Mouse (Mus musculus) MEL-GATA-1-ER (cell line): ENCODE measurements at regions not wholly inside any gene's neighbourhood (a gene's known extent, or its start where the extent isn't known, plus 50 kb on each side); places are given as distances from the start of the nearest gene placed in this dataset.

ENCODE experiments used
- DNase-seq: peaks from one replicate; pipeline ENCODE4 v3.0.0-alpha.2; 2012; ENCODE audit warnings: low read depth; ENCODE audit errors: extremely low read depth

- DNase-seq: no peak
Measured at GRCm38 (mm10) chr8:35934115-35934607, 168.6 kb downstream of the Gm19410 start.

- no peak for DNase-seq
Measured at GRCm38 (mm10) chr8:35935034-35935433, 169.4 kb downstream of the Gm19410 start.

- no peak for DNase-seq
Measured at GRCm38 (mm10) chr8:35939199-35939598, 173.6 kb downstream of the Gm19410 start.

- no peak for DNase-seq
Measured at GRCm38 (mm10) chr8:35942515-35942914, 176.9 kb downstream of the Gm19410 start.

- DNase-seq: no peak
Measured at GRCm38 (mm10) chr8:35943686-35944085, 178.1 kb downstream of the Gm19410 start.

GRCm38 (mm10) chr8:35944461-35944860 is 178.9 kb downstream of the Gm19410 start:
- DNase-seq: no peak

- DNase-seq: no peak
Measured at GRCm38 (mm10) chr8:35946539-35946940, 180.9 kb downstream of the Gm19410 start.

GRCm38 (mm10) chr8:35948146-35948545 is 182.6 kb downstream of the Gm19410 start:
- DNase-seq: no peak

- DNase-seq: no peak
Measured at GRCm38 (mm10) chr8:35948751-35949183, 183.2 kb downstream of the Gm19410 start.

- no peak for DNase-seq
Measured at GRCm38 (mm10) chr8:35955506-35955905, 189.9 kb downstream of the Gm19410 start.

GRCm38 (mm10) chr8:35956319-35956718 is 190.7 kb downstream of the Gm19410 start:
- no peak for DNase-seq

GRCm38 (mm10) chr8:35959201-35959600 is 193.6 kb downstream of the Gm19410 start:
- no peak for DNase-seq

GRCm38 (mm10) chr8:35960867-35961614 is 195.5 kb downstream of the Gm19410 start:
- DNase-seq: peak; percentile 7

- DNase-seq: peak; percentile 42
Measured at GRCm38 (mm10) chr8:35961615-35962220, 196.1 kb downstream of the Gm19410 start.

GRCm38 (mm10) chr8:35964932-35965331 is 199.3 kb downstream of the Gm19410 start:
- no peak for DNase-seq

- DNase-seq: no peak
Measured at GRCm38 (mm10) chr8:35968341-35968740, 202.8 kb downstream of the Gm19410 start.

GRCm38 (mm10) chr8:35971082-35971481 is 205.5 kb downstream of the Gm19410 start:
- DNase-seq: no peak

- DNase-seq: no peak
Measured at GRCm38 (mm10) chr8:35974323-35975029, 208.9 kb downstream of the Gm19410 start.

GRCm38 (mm10) chr8:35979638-35980255 is 214.2 kb downstream of the Gm19410 start:
- DNase-seq: no peak

- DNase-seq: no peak
Measured at GRCm38 (mm10) chr8:35983083-35983482, 217.5 kb downstream of the Gm19410 start.

- DNase-seq: no peak
Measured at GRCm38 (mm10) chr8:35985152-35985689, 219.6 kb downstream of the Gm19410 start.
